Mouse (Mus musculus) midbrain, embryonic 13.5 days (tissue): ENCODE measurements around the gene Wls. TPM values are rescaled to one million over a fixed set of nuclear protein-coding genes. Genes with fewer than 3 reads are reported as not detected.

Source experiments
- ATAC-seq: fragments of 200-750 bp; cut with Nextera tagmentation; 2 replicates; pipeline ENCODE4 v1.8.0; 2017; ENCODE audit warnings: mild to moderate bottlenecking, moderate TSS enrichment, moderate library complexity
- H3K27ac ChIP-seq: fragments of 300-500 bp; sonication (generic); 2 replicates; pipeline ENCODE4 v1.5.1; 2015; ENCODE audit warnings: inconsistent platforms, mild to moderate bottlenecking, moderate library complexity
- H3K27me3 ChIP-seq: fragments of 300-500 bp; sonication (generic); 2 replicates; pipeline ENCODE4 v1.6.1; 2015; ENCODE audit warnings: mild to moderate bottlenecking, inconsistent platforms
- H3K36me3 ChIP-seq: fragments of 300-500 bp; sonication (generic); 2 replicates; pipeline ENCODE4 v1.6.1; 2015; ENCODE audit warnings: mild to moderate bottlenecking, inconsistent platforms
- H3K4me1 ChIP-seq: fragments of 300-500 bp; sonication (generic); replicated peaks from 2 replicates; pipeline ENCODE4 v1.6.1; 2015; ENCODE audit warnings: inconsistent platforms
- H3K4me2 ChIP-seq: fragments of 300-500 bp; sonication (generic); replicated peaks from 2 replicates; pipeline ENCODE4 v1.6.1; 2015; ENCODE audit warnings: moderate library complexity, mild to moderate bottlenecking, inconsistent platforms
- H3K4me3 ChIP-seq: fragments of 300-500 bp; sonication (generic); replicated peaks from 2 replicates; pipeline ENCODE4 v1.5.1; 2015; ENCODE audit warnings: mild to moderate bottlenecking, inconsistent platforms
- H3K9ac ChIP-seq: fragments of 300-500 bp; sonication (generic); replicated peaks from 2 replicates; pipeline ENCODE4 v1.6.1; 2015; ENCODE audit warnings: mild to moderate bottlenecking, inconsistent platforms
- H3K9me3 ChIP-seq: fragments of 300-500 bp; sonication (generic); 2 replicates; pipeline ENCODE4 v1.6.1; 2016; ENCODE audit warnings: mild to moderate bottlenecking, inconsistent platforms
- WGBS: fragments of 180-500 bp; shearing (Covaris S2); methylation state at CpG from one replicate; pipeline ENCODE4 v1.1.7; 2015; 5-methylcytosine and 5-hydroxymethylcytosine counted together
- polyA plus RNA-seq: library from polyadenylated mRNA; unstranded; fragments of >200 nt; fragmentation: Nextera tagmentation; extraction: Ambion mirVana; gene quantifications from 2 replicates; pipeline ENCODE4 v1.2.1, GENCODE M21; 2015

Gene Wls
- polyA plus RNA-seq: 101 and 125 TPM in 2 replicates

DNA sequence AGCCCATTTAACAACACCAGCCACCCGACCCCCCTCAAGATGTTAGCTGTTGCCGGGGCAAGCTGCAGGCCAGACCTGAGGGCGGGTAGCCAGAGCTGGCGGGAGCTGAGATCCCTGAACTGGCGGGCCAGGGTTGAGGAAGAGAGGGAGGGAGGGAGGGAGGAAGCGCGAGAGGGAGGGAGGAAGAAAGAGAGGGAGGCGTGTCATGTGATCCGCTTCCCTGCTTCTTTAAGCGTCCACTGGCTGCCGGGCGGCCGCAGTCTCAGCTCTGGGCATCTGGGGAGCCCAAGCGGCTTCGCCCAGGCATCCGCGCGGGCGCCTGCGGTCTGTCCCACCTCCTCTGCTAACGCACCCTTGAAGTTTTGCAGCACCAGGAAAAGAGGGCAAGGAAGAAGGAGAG lies at the start of gene Wls:
Gene Wls (plus strand): TSS at position 192 of the 400 bp plus-strand sequence.
- Histone ChIP-seq H3K36me3 (no peaks in the 10 kb centered on the region), H3K27me3 (0 out of 2 replicates have a peak, but pooled peaks cover 4% of the 10 kb centered on the region), H3K9me3 (no peaks in the 10 kb centered on the region), H3K27ac (peak within 1 kb of the TSS; percentile 75), H3K4me3 (peak within 1 kb of the TSS; percentile 65), H3K4me2 (peak within 1 kb of the TSS; percentile 87), H3K4me1 (peaks cover 17% of the 10 kb centered on the region), H3K9ac (peak within 1 kb of the TSS; percentile 72)
- peak; percentile 92 for ATAC-seq
- under 1% methylated on average over 20 of the region's 21 CpGs for WGBS

DNA sequence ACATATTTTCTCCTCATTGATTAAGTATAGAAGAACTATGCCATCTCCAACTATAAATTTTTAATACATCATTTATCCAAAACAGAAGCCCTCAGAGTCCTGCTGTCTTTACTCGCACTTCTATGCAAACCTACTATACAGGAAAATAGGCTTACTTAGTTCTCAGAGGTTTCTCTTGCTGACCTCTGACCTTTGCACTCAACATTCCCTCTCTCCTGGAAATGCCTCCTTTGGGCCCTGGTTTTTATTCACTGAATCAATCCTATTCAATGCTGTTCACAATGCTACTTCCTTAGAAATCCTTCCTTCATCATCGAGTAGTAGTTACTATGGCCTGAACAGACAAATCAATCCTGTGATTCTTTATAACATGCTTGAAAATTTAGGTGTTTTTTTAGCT lies 49.7 kb upstream of the Wls start:
- Histone ChIP-seq H3K27me3 (no peaks in the 10 kb centered on the region), H3K4me1 (peaks cover 2% of the 10 kb centered on the region; the same call in 1 of the 2 replicates), H3K4me2 (no peak overlapping the region), H3K36me3 (no peaks in the 10 kb centered on the region), H3K27ac (no peak overlapping the region), H3K9ac (no peak overlapping the region), H3K4me3 (no peak overlapping the region), H3K9me3 (no peaks in the 10 kb centered on the region)
- ATAC-seq: no peak
- WGBS: 7% methylated on average over 2 of the region's 2 CpGs

DNA sequence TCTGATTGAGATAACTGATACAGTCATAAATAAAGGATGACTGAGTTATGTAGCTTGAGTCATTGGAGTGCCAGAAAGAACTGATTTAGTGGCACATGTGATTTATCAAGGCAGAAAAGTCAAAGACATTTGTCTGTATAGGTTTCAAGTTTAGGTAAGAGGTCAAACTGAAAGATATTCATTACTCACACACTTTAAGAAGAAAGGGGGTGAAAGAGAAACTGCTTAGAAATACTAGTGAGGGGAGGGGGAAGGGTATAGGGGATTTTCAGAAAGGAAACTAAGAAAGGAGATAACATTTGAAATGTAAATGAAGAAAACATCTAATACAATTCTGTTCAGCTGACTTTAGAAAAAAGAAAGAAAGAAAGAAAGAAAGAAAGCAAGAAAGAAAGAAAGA lies 7.9 kb upstream of the Wls start:
- peaks cover 4% of the 10 kb centered on the region; the same call in 1 of the 2 replicates for H3K9me3 ChIP-seq
- no peak for ATAC-seq
- no peaks in the 10 kb centered on the region for H3K27me3 ChIP-seq
- no peaks in the 10 kb centered on the region for H3K36me3 ChIP-seq
- no peak overlapping the region for H3K27ac ChIP-seq
- no peak overlapping the region for H3K4me2 ChIP-seq
- no peak overlapping the region for H3K9ac ChIP-seq
- no peak overlapping the region for H3K4me3 ChIP-seq
- no peaks in the 10 kb centered on the region for H3K4me1 ChIP-seq

DNA sequence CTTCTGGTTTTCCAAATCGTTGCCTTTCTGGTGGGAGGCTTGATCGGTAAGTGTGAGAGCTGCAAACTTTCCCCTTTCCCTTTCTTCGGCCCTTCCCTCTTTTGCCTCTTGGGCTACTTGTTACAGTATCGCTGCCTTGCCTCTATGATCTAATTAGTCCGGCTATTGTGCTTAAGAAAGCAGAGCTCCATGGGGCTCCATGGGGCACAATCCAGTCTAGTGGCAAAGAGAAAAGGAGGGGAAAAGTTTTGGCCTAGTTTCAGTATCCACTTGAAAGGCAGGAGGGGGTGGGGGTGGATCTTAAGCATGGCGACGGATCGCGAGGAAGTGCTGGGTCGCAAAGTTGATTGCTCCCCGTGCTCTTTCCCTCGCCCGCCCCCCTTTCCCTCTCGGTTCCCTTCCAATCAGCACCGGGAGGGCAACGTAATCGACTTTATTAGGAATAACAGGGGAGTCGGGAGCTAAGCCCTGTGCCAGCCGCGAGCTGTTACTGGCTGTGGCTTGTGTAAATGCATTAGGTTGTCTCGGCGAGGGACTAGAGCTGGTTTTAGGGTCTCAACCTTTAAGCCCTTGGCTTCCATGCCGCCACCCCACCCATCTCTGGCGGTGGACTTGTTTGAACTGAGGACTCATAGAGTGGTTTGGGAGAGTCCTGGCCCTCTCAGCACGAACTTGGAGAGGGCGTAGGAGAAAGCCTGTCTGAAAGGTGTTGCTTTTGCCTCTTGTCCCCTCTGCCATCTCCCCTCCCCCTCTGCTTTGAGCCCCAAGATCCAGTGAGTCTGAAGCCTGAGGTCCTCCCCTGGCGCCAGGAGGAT lies 737 bp downstream of the Wls start:
- H3K4me1 ChIP-seq: peaks cover 17% of the 10 kb centered on the region
- no peaks in the 10 kb centered on the region for H3K36me3 ChIP-seq
- peak overlapping the region; percentile 65 for H3K4me3 ChIP-seq
- H3K9me3 ChIP-seq: no peaks in the 10 kb centered on the region
- 0 out of 2 replicates have a peak, but pooled peaks cover 4% of the 10 kb centered on the region for H3K27me3 ChIP-seq
- WGBS: under 1% methylated on average over 27 of the region's 27 CpGs
- peak; percentile 83 for ATAC-seq
- peak overlapping the region; percentile 72 for H3K9ac ChIP-seq
- H3K27ac ChIP-seq: peak overlapping the region; percentile 75
- H3K4me2 ChIP-seq: peak overlapping the region; percentile 87

DNA sequence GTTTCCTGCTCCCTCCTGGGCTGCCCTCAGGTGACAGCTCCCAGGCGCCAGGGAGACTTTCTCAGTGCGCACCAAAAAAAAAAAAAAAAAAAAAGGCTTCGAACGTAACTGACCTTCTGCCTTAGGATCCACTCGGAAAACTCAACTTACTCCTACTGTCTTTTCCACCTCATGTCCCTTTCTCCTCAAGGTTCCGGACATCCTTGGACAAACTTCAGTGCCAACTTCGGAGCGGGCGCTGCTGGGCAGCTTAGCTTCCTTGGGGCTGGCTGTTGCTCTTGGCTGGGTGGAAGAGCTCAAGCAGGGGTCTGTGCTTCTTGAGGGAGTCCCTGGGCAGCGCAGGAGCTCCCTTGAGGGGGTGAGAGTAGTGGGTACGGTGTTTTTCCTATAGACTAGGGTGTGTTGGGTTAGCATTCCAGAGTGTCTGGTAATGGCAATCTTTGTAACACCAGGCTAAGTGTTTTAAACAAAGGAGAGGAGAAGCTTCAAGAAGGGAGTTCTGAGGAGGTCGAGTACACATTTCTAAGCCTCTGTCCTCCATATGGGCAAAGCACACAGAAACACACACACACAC lies 1.4 kb downstream of the Wls start:
- WGBS: 1% methylated on average over 12 of the region's 12 CpGs
- Histone ChIP-seq H3K4me2 (peak overlapping the region; percentile 87), H3K4me3 (peak overlapping the region; percentile 65), H3K9me3 (no peaks in the 10 kb centered on the region), H3K4me1 (peaks cover 17% of the 10 kb centered on the region), H3K27me3 (0 out of 2 replicates have a peak, but pooled peaks cover 4% of the 10 kb centered on the region), H3K9ac (peak overlapping the region; percentile 72), H3K36me3 (no peaks in the 10 kb centered on the region), H3K27ac (peak overlapping the region; percentile 75; the same call in 1 of the 2 replicates)
- peak; percentile 24; the same call in 1 of the 2 replicates for ATAC-seq

DNA sequence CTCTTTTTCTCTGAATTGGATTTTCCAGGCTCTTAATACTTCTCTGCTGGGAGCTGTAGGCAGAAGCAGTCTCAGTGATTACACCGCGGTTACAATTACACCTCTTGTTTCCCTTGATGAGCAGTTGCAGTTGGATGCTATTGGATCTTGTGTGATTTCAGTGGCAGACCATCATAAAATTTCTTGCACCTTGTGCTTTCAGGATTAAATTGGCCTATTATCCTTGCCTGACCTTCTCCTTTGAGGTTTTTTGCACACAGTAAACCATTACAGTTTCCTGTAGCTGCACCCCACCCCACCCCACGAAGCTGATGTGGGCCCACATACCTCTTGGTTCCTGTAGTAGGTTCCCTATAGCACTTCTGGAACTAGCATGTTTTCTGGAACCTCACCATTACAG lies 2.0 kb downstream of the Wls start:
- H3K27me3 ChIP-seq: 0 out of 2 replicates have a peak, but pooled peaks cover 4% of the 10 kb centered on the region
- H3K27ac ChIP-seq: no peak overlapping the region
- WGBS: 6% methylated on average over 3 of the region's 3 CpGs
- peaks cover 17% of the 10 kb centered on the region for H3K4me1 ChIP-seq
- peak overlapping the region; percentile 65 for H3K4me3 ChIP-seq
- no peak for ATAC-seq
- H3K36me3 ChIP-seq: no peaks in the 10 kb centered on the region
- H3K9ac ChIP-seq: peak overlapping the region; percentile 72
- H3K4me2 ChIP-seq: peak overlapping the region; percentile 87
- no peaks in the 10 kb centered on the region for H3K9me3 ChIP-seq

DNA sequence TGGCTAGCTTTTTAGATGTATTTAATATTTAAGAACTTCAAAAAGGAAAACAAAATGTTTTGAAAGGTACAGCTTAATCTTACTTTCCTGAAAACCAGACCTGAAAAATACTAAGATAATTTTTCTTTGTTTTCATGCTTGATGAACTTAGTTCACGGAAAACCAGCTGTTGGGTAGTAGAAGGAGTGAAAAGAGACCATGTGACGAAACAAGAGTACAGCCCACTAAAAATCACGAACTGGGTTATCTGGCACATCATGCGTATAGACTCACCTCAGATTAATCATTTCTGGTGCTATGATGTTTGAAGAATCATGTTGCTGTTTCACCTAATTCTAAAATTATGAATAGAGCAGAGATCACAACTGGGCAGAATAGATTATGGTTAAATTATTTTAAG lies 3.7 kb downstream of the Wls start:
- no peak for ATAC-seq
- Histone ChIP-seq H3K9ac (no peak overlapping the region), H3K27ac (no peak overlapping the region), H3K27me3 (0 out of 2 replicates have a peak, but pooled peaks cover 4% of the 10 kb centered on the region), H3K36me3 (no peaks in the 10 kb centered on the region), H3K4me3 (no peak overlapping the region), H3K4me2 (no peak overlapping the region), H3K4me1 (peaks cover 17% of the 10 kb centered on the region), H3K9me3 (no peaks in the 10 kb centered on the region)
- 68% methylated on average over 4 of the region's 4 CpGs for WGBS

DNA sequence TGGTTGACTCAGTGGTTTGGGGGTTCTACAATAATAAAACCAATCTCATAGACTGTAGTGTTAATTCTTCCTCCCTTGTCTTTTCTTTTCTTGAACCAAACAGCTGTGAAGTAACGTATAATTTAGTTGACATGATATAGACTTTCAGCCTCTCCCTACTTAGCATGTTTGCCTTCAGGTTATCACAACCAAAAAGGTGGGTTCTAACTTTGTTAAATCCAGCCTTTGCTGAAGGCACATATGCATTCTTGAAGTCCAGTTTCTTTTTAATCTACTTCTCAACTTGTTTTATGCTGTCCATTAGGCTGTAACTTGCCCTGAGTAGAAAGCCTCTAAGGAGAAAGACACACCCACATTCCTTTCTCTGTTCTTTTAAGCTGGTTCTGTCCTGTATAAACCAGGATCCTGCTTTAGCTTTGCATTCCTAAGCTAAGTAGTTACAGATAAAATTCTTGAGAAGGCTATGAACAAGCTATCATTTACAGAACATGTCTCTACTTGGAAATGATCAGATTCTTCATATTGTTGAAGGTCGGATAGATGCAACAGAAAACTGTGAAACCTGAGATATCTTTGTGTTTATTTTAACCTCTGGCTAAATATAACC lies 8.0 kb downstream of the Wls start:
- Histone ChIP-seq H3K9me3 (no peaks in the 10 kb centered on the region), H3K4me3 (no peak overlapping the region), H3K4me2 (no peak overlapping the region), H3K27me3 (no peaks in the 10 kb centered on the region), H3K9ac (no peak overlapping the region), H3K36me3 (no peaks in the 10 kb centered on the region), H3K4me1 (peaks cover under 1% of the 10 kb centered on the region; the same call in 1 of the 2 replicates), H3K27ac (no peak overlapping the region)
- no peak for ATAC-seq
- 65% methylated on average over 2 of the region's 2 CpGs for WGBS

DNA sequence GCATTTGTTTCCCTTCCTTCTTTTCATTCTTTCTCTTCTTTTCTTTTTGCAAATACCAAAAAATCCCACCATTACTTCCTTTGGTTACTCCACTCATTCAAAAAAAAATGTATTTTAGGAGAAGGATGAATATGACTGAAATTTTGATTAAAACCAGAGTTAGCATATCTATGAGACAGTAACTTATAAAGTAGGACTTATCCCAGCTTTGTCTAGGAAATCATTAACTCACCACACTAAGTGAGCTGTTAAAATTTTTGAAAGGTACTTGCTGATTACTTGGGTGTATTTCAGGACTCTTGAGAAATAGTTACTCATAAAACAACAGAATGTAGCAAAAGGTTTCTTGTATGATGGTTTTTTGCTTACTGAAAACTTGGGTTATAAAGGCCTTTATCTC lies 8.7 kb downstream of the Wls start:
- Histone ChIP-seq H3K27ac (no peak overlapping the region), H3K36me3 (no peaks in the 10 kb centered on the region), H3K9ac (no peak overlapping the region), H3K9me3 (no peaks in the 10 kb centered on the region), H3K4me1 (no peaks in the 10 kb centered on the region; the same call in 1 of the 2 replicates), H3K4me2 (no peak overlapping the region), H3K4me3 (no peak overlapping the region), H3K27me3 (no peaks in the 10 kb centered on the region)
- ATAC-seq: no peak

DNA sequence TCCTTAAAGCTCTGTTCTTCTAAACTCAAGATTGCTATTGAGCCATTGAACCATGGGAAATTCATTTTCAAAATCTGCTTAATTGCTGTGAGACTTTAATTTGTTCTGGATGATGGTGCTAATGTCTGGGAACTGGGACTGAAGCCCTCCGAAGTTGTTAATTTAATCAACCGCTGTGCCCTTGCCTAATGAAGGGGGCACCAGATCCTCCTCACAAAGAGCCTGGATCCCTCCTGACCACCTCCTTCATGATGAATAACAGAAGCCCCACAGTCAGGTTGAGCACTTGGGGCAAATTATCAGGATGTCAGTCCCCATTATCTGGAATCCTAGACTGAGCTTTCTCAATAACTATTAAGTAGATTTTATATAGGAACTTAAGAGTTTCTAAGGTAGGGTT lies 12.0 kb downstream of the Wls start:
- Histone ChIP-seq H3K4me1 (no peaks in the 10 kb centered on the region; the same call in 1 of the 2 replicates), H3K9ac (no peak overlapping the region), H3K27me3 (no peaks in the 10 kb centered on the region), H3K27ac (no peak overlapping the region), H3K4me3 (no peak overlapping the region), H3K36me3 (no peaks in the 10 kb centered on the region), H3K9me3 (no peaks in the 10 kb centered on the region), H3K4me2 (no peak overlapping the region)
- ATAC-seq: no peak
- WGBS: 30% methylated on average over 2 of the region's 2 CpGs

DNA sequence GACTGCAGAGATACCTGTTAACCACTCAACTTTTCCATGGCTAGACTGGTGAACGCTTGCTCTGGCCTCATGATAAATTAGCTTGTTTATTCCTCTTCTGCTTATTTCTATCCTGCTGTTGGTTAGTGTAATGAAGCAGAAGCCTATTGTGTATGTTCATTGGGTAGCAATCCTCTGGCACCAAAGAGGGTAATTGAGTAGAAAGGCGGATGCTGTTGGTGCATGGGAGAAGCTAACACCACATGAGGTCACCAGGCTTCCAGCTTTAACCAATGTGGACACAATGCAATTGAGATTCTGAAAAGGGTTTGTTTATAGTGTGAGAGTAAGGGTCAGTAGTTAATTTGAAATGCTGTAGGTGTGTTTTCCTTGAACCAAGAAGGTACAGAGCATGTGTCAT lies 12.5 kb downstream of the Wls start:
- no peaks in the 10 kb centered on the region for H3K36me3 ChIP-seq
- H3K4me3 ChIP-seq: no peak overlapping the region
- H3K9ac ChIP-seq: no peak overlapping the region
- H3K4me1 ChIP-seq: no peaks in the 10 kb centered on the region; the same call in 1 of the 2 replicates
- 31% methylated on average over 2 of the region's 2 CpGs for WGBS
- H3K4me2 ChIP-seq: no peak overlapping the region
- no peaks in the 10 kb centered on the region for H3K27me3 ChIP-seq
- H3K27ac ChIP-seq: no peak overlapping the region
- no peaks in the 10 kb centered on the region for H3K9me3 ChIP-seq
- ATAC-seq: peak; percentile 60

DNA sequence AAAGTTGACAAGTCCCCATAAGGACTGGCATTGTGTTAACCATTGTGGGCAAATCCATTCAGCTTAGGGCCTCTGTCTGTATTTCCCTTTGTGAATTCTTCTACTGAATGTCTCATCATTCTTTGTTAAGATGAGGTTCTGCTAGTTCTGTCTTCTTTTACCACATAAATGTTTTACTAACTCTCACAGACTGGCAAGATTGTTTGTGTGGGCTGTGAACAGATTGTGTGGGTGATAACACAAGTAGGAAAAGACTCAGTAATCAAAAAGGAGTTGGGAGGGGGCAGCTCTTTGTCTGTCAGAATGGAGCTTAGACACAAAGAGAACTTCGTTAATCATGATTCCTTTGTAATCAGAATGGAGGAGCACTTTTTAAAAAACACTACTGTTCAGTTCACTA lies 17.6 kb downstream of the Wls start:
- H3K4me3 ChIP-seq: no peak overlapping the region
- 35% methylated on average over 1 of the region's 1 CpGs for WGBS

More for the DNA sequence above, 17.6 kb downstream of the Wls start:
- no peak for ATAC-seq
- Histone ChIP-seq H3K27me3 (no peaks in the 10 kb centered on the region), H3K4me1 (no peaks in the 10 kb centered on the region), H3K27ac (no peak overlapping the region), H3K36me3 (no peaks in the 10 kb centered on the region), H3K9me3 (no peaks in the 10 kb centered on the region), H3K4me2 (no peak overlapping the region), H3K9ac (no peak overlapping the region)
